1 mouse cellular context compared by ENCODE assay signal in the genomic region with DNA sequence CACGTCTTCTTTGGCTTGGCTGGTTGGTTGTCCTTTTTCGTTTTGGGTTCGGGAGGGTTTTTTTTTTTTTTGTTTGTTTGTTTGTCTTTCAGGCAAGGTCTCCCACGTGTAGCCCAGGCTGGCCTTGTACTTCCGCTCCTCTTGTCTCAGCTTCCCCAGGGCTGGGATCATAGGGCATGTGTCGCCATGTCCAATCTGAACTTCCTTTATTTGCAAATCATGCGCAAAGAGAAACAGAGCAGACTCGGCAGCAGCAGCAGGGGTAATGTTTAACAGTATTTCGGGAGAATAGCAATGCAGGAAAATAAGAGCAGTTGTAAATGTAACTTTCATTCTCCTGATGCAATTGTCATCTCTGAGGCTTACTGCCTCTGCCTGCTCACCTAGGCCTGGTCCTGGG.
TF ChIP-seq lines count a peak whose summit lies in the region.

No protein-coding gene starts in this region.

TF ChIP-seq in ES-E14, 5 proteins besides CTCF, POLR2A, EP300 and RAD21:
- TF ChIP-seq ZNF384 (IDR thresholded peaks at IDR 0.05; ENCODE audit: low read depth, low read length) = no peak
- TF ChIP-seq MAFK (IDR thresholded peaks at IDR 0.05; ENCODE audit: insufficient read depth, low read depth, low read length) = no peak
- no peak for TF ChIP-seq ZC3H11A (IDR thresholded peaks at IDR 0.05; ENCODE audit: borderline replicate concordance, low read depth, low read length)
- TF ChIP-seq CHD2 (IDR thresholded peaks at IDR 0.05; ENCODE audit: low read depth, low read length) = no peak
- TF ChIP-seq HCFC1 (IDR thresholded peaks at IDR 0.05; ENCODE audit: borderline replicate concordance, insufficient read depth, low read length) = no peak
TF ChIP-seq in ES-E14: peak in this region for 0.
